Mouse (Mus musculus) frontal cortex, postnatal 25 days (tissue): ENCODE data around the gene G430095P16Rik.

Experiments
- DNase-seq, 2 experiments: peaks; one replicate each; pipeline ENCODE4 v3.0.0; 2022; ENCODE audit warnings: low spot score in 2 of 2

G430095P16Rik gene

DNA sequence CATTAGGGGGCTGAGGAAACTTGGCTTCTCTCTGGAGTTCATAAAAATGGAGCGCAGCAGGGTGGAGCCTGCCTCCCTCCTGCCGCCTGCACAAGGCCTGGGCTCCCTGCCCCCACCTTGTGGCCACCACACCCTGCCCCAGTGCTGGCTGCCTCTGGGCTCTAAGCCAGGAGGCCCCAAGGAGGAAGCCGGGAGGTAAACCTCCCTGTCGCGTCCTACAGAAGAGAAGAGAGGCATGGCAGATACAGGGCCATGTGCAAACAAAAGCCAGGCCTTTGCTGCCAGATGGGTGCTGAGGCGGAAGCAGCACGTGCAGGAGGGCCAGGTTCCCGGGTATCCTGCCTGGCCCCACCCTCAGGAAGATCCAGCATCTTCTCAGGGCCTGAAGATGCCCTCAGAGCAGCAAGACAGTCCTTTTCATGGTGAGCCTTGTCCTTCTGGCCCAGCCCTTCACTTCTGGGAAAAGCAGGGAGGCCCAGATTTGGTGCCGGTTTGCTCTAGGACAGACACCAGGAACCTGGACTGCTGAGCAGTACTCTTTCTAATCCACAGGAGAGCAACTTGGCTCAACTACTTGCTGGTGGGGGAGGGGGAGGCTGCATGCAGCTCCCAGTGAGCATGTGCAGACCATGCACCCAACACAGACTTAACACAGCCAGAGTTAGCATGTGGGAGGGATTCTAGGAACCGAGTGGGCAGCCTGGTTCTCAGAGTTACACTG lies at the start of gene G430095P16Rik:
G430095P16Rik (plus strand) TSS at position 158 of the 721 bp plus-strand sequence.
- no peak for DNase-seq

GRCm38 (mm10) chr8:84677305-84677704 lies 45.5 kb upstream of the G430095P16Rik start:
- DNase-seq: no peak

DNA sequence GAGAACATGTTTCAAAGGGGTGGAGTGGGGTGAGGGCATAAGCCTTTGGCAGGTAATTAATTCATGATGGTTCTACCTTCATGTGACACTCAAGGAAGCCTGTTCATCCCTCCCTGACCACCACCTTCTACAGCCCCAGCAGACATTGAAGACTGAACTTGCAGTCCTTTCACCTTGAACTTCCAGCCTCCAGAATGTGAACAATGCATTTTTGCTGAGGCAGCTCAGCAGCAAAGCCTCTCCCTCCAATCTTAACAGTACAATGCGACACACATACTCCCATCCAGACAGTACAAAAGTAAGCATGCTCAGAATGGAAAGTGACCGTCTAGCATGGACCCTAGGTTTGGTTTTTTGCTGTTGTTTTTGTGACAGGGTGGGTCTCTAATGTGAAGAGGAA lies 41.3 kb upstream of the G430095P16Rik start:
- DNase-seq: no peak

DNA sequence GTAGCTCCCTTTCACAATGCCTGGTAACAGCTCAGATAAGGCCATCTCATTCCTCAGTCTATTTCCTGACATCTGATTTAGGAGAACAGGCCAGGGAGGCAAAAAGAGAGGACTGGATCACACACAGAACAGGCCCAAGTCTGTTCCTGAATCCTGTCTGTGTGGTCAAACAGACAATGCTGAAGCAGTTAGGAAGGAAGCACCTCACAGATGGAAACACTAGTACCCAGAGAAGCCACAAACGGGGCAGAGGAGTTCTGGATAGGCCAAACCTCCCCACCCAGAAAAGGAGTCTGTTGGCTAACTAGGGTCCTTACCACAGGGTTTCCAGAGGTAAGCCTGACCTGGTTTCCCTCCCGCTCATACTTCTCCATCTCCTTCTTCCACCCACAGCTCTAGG lies 40.5 kb upstream of the G430095P16Rik start:
- no peak for DNase-seq

DNA sequence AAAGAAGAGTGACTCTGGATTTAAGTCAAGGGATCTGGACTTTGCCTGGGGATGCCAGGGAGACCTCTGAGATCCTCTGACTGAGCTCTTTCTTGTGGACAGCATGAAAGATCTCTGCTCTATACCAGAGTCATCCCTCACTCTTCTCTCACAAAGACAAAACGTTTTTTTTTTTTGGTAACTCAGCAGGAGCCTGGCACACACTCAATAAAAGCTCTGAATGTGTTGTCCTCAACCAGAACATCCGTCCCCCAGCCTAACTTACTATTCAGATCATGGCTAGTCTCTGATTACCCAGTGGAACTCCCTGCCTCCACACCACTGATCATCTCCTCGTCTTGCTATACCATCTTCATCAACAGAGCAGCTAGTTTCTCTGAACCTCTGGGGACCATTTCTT lies 38.3 kb upstream of the G430095P16Rik start:
- no peak for DNase-seq

DNA sequence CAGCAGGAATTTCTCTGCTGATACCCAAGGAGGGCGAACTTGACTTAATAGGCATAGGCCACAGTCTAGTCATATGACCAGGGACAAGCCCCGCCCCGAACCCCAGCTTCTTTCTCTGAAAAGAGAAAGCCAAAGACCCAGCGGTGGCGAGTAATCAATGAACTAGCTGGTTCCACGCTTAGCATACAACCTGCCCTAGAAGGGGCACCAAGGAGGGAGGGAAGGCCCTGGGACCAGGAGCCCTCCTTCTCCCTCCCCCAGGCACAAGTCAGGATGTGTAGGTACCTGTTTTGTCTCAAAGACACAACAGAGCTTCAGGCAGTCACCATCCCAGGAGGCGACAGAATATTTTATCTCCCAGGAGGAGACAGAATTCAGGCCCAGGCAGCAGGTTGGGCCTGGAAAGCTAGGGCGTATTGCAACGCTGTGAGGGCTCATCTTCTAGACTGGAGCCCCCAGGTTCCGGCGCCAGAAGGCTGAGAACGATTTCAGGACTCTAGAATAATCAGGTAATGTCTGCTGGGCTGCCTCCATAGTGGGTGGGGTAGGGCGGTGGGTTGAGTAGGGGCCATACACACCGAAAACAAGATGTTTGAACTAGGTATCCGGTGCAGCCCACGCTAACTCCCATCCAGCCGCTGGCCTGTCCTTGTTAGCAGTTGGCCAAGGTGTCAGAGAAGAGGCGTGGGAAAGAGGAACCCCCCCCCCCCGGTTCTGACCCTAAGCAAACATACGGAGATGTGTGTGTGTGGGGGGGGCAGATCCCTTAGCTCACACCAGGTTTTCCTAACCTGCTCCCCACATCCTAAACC lies 36.4 kb upstream of the G430095P16Rik start, which contains the start of gene Trmt1:
Trmt1 (plus strand) TSS at position 117 of the 812 bp plus-strand sequence.
- no peak for DNase-seq

- no peak for DNase-seq
These were observed 35.7 kb upstream of the G430095P16Rik start for GRCm38 (mm10) chr8:84687003-84687704.

DNA sequence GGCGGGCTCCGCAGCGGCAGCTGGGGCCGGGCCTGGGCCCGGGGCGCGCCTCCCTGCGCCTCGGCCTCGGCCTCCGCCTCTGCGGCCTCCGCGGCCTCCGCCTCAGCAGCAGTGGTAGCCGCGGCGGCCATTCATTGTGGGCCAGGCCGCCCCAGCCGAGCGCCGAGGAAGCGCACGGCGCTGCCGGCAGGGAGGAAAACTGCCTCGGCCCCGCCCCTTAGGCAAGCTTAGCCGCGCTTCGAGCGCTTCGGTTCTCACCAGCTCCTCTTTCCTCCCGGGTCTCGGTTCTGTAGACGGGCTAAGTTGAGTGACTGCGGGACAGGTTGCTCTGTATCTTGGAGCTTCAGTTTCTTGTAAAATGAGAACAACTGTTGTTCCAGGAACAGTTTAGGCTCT lies 35.1 kb upstream of the G430095P16Rik start, which contains the start of gene Nacc1:
Nacc1 (minus strand) TSS at position 158 of the 396 bp plus-strand sequence.
- peak; percentile 71 to 77 for DNase-seq

GRCm38 (mm10) chr8:84689091-84689915 lies 33.5 kb upstream of the G430095P16Rik start:
- peak; percentile 68 to 89 for DNase-seq

GRCm38 (mm10) chr8:84693332-84693731 lies 29.5 kb upstream of the G430095P16Rik start:
- no peak for DNase-seq

DNA sequence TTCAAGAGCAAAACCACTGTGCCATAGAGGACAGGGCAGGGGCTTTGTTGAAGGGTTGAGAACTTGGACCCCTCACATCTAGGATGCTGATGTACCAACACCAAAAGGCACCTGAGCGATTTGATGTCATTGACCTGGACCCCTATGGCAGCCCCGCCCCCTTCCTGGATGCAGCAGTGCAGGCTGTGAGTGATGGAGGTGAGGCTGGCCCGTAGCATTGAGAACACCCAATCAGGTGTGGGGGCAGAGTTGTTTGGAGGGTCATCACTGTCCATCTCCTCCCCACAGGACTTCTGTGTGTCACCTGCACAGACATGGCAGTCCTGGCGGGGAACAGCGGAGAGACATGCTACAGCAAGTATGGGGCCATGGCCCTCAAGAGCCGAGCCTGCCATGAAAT lies 27.7 kb upstream of the G430095P16Rik start:
- no peak for DNase-seq

DNA sequence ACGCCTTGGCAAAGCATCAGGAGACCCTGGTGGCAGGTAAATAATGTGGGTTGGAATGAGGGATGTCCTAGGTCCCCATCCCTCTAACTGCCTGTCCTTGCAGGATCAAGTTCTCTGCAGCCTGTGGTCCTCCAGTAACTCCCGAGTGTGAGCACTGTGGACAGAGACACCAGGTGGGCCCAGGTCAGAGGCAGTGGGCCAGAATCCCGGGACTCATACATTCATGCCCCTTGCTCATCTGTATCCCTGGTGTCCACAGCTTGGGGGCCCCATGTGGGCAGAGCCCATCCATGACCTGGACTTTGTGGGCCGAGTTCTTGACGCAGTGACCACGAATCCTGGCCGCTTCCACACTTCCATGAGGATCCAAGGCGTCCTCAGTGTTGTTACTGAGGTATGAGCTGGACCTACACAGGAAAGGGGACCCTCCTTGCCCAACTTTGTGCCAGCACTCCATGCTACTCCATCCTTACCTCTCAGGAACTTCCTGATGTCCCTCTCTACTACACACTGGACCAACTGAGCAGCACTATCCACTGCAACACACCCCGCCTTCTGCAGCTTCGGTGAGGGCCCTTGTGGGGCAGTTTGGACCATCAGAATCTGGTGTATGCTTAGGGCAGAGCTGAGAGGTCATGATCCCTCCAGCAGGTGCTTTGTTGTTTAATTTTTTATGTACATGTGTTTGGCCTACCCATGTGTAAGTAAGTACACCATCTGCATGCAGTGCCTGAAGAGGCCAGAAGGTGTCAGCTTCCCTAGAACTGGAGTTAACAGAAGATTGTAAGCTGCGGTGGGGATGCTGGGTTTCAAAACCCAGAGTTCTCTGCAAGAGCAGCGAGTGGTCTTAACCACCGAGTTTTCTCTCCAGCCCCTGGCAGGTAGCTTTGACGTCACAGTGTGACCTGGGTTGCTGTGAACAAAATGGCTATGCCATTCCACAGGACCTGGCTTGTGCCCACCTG lies 25.4 kb upstream of the G430095P16Rik start:
- DNase-seq: no peak

DNA sequence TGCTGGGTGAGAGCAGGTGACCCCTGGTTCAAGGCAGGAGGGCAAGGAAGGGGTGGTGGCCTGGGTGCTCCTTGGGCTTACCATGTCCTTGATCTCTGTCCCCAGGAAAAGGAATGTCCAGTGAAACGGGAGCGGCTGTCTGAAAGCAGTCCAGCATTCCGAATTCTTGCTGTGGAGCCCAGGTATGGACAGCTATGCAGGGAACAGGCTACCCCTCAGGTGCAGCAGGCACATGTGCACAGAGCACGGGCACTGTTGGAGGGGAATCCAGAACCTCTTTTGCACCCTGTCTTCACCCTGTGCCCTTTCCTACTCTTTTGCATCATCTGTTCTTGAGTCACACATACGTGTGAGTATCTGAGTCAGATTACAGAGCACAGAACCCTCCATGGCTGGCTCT lies 24.5 kb upstream of the G430095P16Rik start:
- DNase-seq: no peak

DNA sequence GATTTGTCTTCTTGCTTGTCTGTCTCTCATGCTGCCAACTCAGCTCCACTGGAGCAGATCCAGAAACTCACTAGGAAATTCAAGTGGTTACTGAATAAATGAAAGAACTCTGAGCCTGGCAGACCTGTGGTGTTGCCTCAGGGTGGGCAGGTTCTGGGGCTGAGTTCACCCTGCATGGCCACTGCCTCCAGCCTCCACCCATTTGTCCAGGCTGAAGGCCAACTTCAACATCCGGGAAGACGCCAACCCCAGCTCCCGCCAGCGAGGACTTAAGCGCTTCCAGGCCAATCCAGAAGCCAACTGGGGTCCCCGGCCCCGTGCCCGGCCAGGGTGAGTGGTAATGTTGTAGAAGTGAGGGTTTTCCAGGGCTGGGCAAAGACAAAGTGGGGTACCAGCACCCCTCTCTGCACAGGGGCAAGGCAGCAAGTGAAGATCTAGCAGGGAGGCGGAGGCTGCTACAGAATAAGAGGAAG lies 23.8 kb upstream of the G430095P16Rik start:
- DNase-seq: no peak

DNA sequence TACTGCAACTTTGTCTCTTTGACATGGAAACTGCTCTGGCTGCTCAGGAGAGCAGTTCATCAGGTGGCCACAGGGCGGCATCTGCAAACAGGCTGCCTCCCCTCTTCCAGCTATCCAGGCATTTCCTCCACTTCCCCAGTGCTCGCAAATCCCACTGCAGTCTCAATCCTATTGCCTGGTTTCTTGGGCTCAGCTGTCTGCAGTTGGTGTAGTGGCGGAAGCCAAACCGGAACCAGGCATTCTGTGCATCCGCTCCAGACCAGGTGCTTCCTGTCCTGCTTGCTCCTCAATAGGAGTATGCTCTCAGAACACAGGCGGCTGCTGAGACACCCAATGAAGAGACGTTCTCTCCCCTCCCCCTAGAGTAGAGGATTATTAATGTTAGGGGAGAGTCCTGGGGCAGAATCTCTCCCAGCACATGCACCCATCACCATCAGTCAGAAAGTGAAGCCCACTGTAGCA lies 22.9 kb upstream of the G430095P16Rik start:
- no peak for DNase-seq

GRCm38 (mm10) chr8:84700526-84700925 lies 22.3 kb upstream of the G430095P16Rik start:
- DNase-seq: no peak

DNA sequence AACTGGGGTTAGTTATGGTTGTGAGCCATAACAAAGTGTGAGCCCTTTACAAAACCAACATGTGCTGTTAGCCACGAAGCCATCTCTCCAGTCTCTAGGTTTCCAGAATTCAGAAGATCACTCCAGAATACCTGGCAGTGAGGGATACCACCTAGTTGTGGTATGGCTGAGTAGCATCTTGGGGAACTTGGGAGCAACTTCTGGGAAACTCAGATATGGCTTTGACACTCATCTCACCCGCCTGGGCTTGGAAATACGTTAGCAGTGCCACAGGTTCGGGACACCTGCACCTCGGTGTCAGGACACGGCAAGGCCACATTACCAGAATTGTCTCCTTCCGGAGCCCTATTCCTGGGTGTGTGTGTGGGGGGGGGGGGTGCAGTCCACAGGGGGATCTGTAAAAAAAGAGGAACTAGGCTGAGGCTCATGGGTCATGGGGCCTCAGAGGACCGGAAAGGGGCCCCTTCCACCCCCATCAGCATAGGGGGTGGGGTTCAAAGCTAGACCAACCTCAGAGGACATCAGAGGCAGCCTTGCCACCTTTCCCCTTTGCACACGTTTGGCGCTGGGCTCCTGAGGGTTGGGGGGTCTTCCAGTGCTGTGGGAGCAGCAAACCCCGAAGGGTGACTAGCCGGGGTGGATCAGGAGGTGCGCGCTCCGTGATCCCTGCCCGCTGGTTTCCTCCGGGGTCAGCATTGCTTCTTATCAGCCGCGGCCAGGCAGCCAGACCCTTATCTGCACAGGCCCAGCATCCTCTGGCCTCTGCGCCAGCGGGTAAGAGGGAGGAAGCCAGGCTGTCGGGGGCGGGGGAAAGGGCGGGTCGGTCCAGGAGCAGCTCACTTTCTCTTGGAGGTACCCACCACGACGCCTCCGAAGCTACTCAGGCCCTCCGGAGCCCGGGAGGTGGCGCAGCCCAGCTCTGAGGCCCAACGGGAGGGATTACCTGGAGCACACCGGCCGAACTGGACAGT lies 21.6 kb upstream of the G430095P16Rik start, which contains the start of gene Lyl1:
Lyl1 (plus strand) TSS at position 517 of the 971 bp plus-strand sequence.
- no peak for DNase-seq

GRCm38 (mm10) chr8:84702561-84702960 lies 20.2 kb upstream of the G430095P16Rik start:
- DNase-seq: no peak
